ENCODE assay signal across 10 mouse cellular contexts in genomic region chr14:22445161-22445821, GRCm38 (mm10).
DNase-seq lines count a peak whose midpoint lies in the region; ATAC-seq and TF ChIP-seq lines count a peak whose summit lies in the region.
"Had no signal": no experiment of that assay in that cellular context is flagged by ENCODE, and none has a peak within 500 bp of the region (broad histone marks: within the 10 kb centered on the region; RNA-seq: fewer than 3 reads in every experiment).

No protein-coding gene starts in this region.

- peak; percentile 93 for DNase-seq in heart, adult 11 months
- no peak for DNase-seq in heart, embryonic 10.5 days (ENCODE audit: low spot score)
- DNase-seq in urinary bladder, postnatal 14 days (ENCODE audit: low spot score) = peak; percentile 8
- no peak for DNase-seq in urinary bladder, adult 2 months (ENCODE audit: low spot score)
- DNase-seq in left cerebral cortex, adult 8-10 months (ENCODE audit: low spot score in 2 of 2) = peak; percentile 12 to 37
- DNase-seq in thymus, adult 2 months = no peak
- DNase-seq in gastrocnemius, postnatal 4 days (ENCODE audit: low spot score in 2 of 2) = no peak
- DNase-seq: liver, embryonic 13.5 days had no signal

- no peak overlapping the region for H3K4me3 ChIP-seq in heart, embryonic 10.5 days
- H3K4me3 ChIP-seq in thymus, adult 2 months (ENCODE audit: control insufficient read depth, insufficient read depth, low read length) = no peak overlapping the region
- no peak overlapping the region for H3K4me3 ChIP-seq in forebrain, embryonic 15.5 days
- H3K4me3 ChIP-seq: heart, adult 2 months; liver, embryonic 13.5 days had no signal

- H3K36me3 ChIP-seq in heart, embryonic 10.5 days = no peaks in the 10 kb centered on the region
- H3K36me3 ChIP-seq in thymus, adult 2 months (ENCODE audit: control insufficient read depth, insufficient read depth, low read length) = no peaks in the 10 kb centered on the region
- H3K36me3 ChIP-seq in forebrain, embryonic 15.5 days = no peaks in the 10 kb centered on the region
- H3K36me3 ChIP-seq: liver, embryonic 13.5 days had no signal

- H3K9ac ChIP-seq in forebrain, embryonic 15.5 days (replicated peaks) = no peak overlapping the region
- H3K9ac ChIP-seq: liver, embryonic 13.5 days had no signal

- H3K4me1 ChIP-seq in heart, embryonic 10.5 days = peaks cover 20% of the 10 kb centered on the region
- H3K4me1 ChIP-seq in thymus, adult 2 months (replicated peaks; ENCODE audit: control insufficient read depth, insufficient read depth, low read length) = no peaks in the 10 kb centered on the region
- H3K4me1 ChIP-seq in forebrain, embryonic 15.5 days = peaks cover 32% of the 10 kb centered on the region
- H3K4me1 ChIP-seq: liver, embryonic 13.5 days had no signal

- no peak for TF ChIP-seq CTCF in thymus, adult 2 months (IDR thresholded peaks at IDR 0.05; ENCODE audit: borderline replicate concordance, control insufficient read depth, extremely low read depth, insufficient read depth, low read length, poor library complexity)

- no peak overlapping the region for H3K27ac ChIP-seq in heart, embryonic 10.5 days
- H3K27ac ChIP-seq in thymus, adult 2 months (ENCODE audit: control insufficient read depth, insufficient read depth, low read length) = no peak overlapping the region
- no peak overlapping the region for H3K27ac ChIP-seq in forebrain, embryonic 15.5 days (replicated peaks)
- H3K27ac ChIP-seq: heart, adult 2 months; liver, embryonic 13.5 days had no signal

- no peak overlapping the region for H3K4me2 ChIP-seq in forebrain, embryonic 15.5 days (replicated peaks)
- H3K4me2 ChIP-seq: liver, embryonic 13.5 days had no signal

- H3K9me3 ChIP-seq in heart, embryonic 10.5 days = no peaks in the 10 kb centered on the region
- no peaks in the 10 kb centered on the region for H3K9me3 ChIP-seq in forebrain, embryonic 15.5 days
- H3K9me3 ChIP-seq: liver, embryonic 13.5 days had no signal

- TF ChIP-seq POLR2A in thymus, adult 2 months (IDR thresholded peaks at IDR 0.05; ENCODE audit: control insufficient read depth, extremely low read depth, insufficient read depth, low read length, poor library complexity) = no peak

- WGBS in heart, embryonic 10.5 days = 72% methylated on average over 5 of the region's 5 CpGs
- WGBS in thymus, adult 2 months = 95% methylated on average over 5 of the region's 5 CpGs
- WGBS in forebrain, embryonic 15.5 days = 77% methylated on average over 5 of the region's 5 CpGs

- ATAC-seq in forebrain, embryonic 15.5 days (replicated peaks) = no peak

- peaks cover 37% of the 10 kb centered on the region for H3K27me3 ChIP-seq in heart, embryonic 10.5 days (ENCODE audit: insufficient read depth, poor library complexity, severe bottlenecking)
- H3K27me3 ChIP-seq in thymus, adult 2 months (ENCODE audit: control insufficient read depth, insufficient read depth, low read length) = no peaks in the 10 kb centered on the region
- peaks cover 9% of the 10 kb centered on the region; the same call in 1 of the 2 replicates for H3K27me3 ChIP-seq in forebrain, embryonic 15.5 days
- H3K27me3 ChIP-seq: liver, embryonic 13.5 days had no signal

Comparison
In these comparisons a context has a peak if more than half of its experiments do, and no peak if none do; other contexts are left out.
1. DNase-seq: peak in heart, adult 11 months (single experiment), urinary bladder, postnatal 14 days (single experiment) and left cerebral cortex, adult 8-10 months (2 of 2); none in heart, embryonic 10.5 days (single experiment), urinary bladder, adult 2 months (single experiment), thymus, adult 2 months (single experiment) and gastrocnemius, postnatal 4 days (0 of 2).